Mouse (Mus musculus): ENCODE results near the gene Shroom3. TPM values are rescaled to one million over a fixed set of nuclear protein-coding genes. Genes with fewer than 3 reads are reported as not detected.
A peak's percentile ranks its signal among the peaks of the same experiment; 100 is the strongest.

Shroom3 gene
- polyA plus RNA-seq, 1 experiment from 2014 or later, result 19.7 TPM

DNA sequence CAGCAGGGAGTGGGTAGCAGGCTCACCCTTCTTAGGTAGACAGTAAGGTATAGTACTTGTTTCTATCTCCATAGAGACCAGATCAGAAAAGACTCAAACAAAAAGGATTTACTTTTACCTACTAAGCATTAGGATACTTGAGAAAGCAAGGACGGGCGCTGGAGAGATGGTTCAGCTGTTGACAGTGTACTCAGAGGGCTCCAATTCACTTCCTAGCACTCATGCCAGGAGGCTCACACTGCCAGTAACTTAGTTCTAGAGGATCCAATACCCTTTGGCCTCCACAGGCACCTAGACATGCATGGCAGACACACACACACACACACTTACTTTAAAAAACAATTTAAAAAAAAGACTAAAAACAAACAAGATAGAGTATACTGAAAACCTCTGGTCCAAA is 189.8 kb downstream of the Shroom3 start:
- no peaks in the 10 kb centered on the region for H3K27me3 ChIP-seq (replicated peaks)
- H3K9ac ChIP-seq, result no peak overlapping the region
- ATAC-seq (ENCODE audit: insufficient number of reproducible peaks, low FRiP score), result no peak
- H3K4me2 ChIP-seq, result no peak overlapping the region
- peaks cover 5% of the 10 kb centered on the region; the same call in 1 of the 2 replicates for H3K4me1 ChIP-seq (replicated peaks)
- H3K4me3 ChIP-seq, result no peak overlapping the region
- H3K36me3 ChIP-seq, result no peaks in the 10 kb centered on the region
- no peaks in the 10 kb centered on the region for H3K9me3 ChIP-seq (replicated peaks)
- WGBS, result 64% methylated on average over 2 of the region's 2 CpGs
- H3K27ac ChIP-seq (ENCODE audit: poor library complexity, severe bottlenecking), result no peak overlapping the region

DNA sequence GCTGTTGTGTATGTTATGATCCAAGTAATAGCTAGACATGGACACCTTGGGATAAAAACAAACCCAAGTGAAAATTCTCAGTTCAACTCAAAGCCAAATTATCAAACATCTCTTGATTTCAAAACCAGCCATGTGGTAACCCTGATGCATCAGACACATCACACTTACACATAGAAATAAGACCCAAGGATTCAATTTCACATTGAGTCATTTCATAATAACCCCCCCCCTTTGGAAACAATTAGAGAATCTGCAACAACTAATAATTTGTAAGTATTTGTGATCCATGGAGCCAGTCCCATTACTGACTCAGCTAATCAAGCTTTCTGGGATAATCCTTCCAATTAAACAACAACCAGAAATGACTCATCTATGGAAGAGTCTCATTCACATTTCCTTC is 190.3 kb downstream of the Shroom3 start:
- peaks cover 3% of the 10 kb centered on the region; the same call in 1 of the 2 replicates for H3K4me1 ChIP-seq (replicated peaks)
- no peak overlapping the region for H3K9ac ChIP-seq
- H3K9me3 ChIP-seq (replicated peaks), result no peaks in the 10 kb centered on the region
- no peak for ATAC-seq (ENCODE audit: insufficient number of reproducible peaks, low FRiP score)
- H3K27ac ChIP-seq (ENCODE audit: poor library complexity, severe bottlenecking), result no peak overlapping the region
- no peaks in the 10 kb centered on the region for H3K27me3 ChIP-seq (replicated peaks)
- no peaks in the 10 kb centered on the region for H3K36me3 ChIP-seq
- H3K4me3 ChIP-seq, result no peak overlapping the region
- H3K4me2 ChIP-seq, result no peak overlapping the region

DNA sequence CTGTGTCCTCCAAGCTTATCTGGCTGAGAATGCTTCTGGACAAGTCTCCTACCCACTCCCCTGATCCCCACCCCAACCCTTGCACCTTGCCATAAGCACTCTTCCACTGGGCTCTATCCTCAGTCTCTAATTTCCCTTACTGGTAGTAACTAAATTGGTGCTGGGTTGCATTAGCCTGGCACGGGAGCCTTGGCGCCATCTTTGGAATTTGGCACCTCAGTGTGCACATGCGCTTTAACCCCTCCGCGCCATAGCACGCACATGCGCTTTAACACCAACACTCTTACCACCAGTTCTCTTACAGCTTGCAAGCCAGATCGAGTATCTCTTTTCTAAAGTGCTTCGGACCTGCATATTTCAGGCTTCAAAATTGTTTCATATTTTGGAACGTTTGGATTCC is 192.6 kb downstream of the Shroom3 start:
- Histone ChIP-seq H3K36me3 (no peaks in the 10 kb centered on the region), H3K4me3 (no peak overlapping the region), H3K27me3 (replicated peaks) (no peaks in the 10 kb centered on the region), H3K4me1 (replicated peaks) (peaks cover 14% of the 10 kb centered on the region), H3K4me2 (no peak overlapping the region), H3K9me3 (replicated peaks) (no peaks in the 10 kb centered on the region), H3K27ac (ENCODE audit: poor library complexity, severe bottlenecking) (no peak overlapping the region), H3K9ac (no peak overlapping the region)
- no peak for ATAC-seq (ENCODE audit: insufficient number of reproducible peaks, low FRiP score)
- 93% methylated on average over 10 of the region's 10 CpGs for WGBS

DNA sequence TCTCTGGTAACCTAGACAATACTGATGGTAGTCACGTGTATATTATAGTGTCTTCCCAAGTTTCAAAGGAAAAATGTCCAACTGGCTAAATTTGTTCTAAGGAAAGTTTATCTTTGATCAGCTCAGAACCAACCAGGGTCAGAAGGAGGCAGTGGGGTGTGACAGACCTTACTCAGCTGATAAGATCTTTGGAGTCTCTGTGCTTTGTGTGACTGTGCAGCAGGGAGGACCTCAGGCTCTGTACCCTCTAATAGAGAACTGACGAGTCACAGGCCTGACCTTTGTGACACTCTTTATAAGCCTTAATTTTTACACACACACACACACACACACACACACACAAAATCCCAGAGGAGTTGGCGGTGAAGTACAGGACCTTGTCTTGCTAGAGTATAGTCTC is 193.9 kb downstream of the Shroom3 start:
- Histone ChIP-seq H3K27me3 (replicated peaks) (no peaks in the 10 kb centered on the region), H3K9ac (no peak overlapping the region), H3K4me3 (no peak overlapping the region), H3K9me3 (replicated peaks) (no peaks in the 10 kb centered on the region), H3K36me3 (no peaks in the 10 kb centered on the region), H3K4me2 (no peak overlapping the region), H3K27ac (ENCODE audit: poor library complexity, severe bottlenecking) (no peak overlapping the region), H3K4me1 (replicated peaks) (peaks cover 22% of the 10 kb centered on the region)
- ATAC-seq (ENCODE audit: insufficient number of reproducible peaks, low FRiP score), result no peak
- WGBS, result 61% methylated on average over 3 of the region's 3 CpGs

DNA sequence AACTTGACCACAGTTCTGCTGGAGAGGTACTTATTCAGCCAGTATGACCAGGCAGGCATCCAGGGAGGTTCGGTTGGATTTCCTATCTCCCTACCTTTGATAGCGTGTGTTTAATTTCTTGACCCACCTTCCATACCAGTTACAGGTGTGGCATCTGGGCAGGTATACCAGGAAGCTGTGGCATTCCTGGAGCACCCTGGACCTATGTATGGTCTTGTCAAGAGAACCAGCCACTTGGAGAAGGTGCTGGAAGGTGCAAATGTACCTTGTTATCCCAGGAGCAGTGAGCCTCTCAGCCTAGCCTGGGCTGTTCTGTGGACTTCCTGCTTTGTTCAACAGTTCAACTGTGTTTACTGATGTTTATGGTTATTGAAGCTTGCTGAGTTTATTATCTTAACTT is 197.2 kb downstream of the Shroom3 start:
- H3K27ac ChIP-seq (ENCODE audit: poor library complexity, severe bottlenecking), result peak overlapping the region; percentile 46; the same call in 1 of the 2 replicates
- no peak overlapping the region for H3K9ac ChIP-seq
- no peak for ATAC-seq (ENCODE audit: insufficient number of reproducible peaks, low FRiP score)
- H3K4me2 ChIP-seq, result no peak overlapping the region
- H3K27me3 ChIP-seq (replicated peaks), result no peaks in the 10 kb centered on the region
- H3K9me3 ChIP-seq (replicated peaks), result no peaks in the 10 kb centered on the region
- 83% methylated on average over 2 of the region's 2 CpGs for WGBS
- H3K4me1 ChIP-seq (replicated peaks), result peaks cover 23% of the 10 kb centered on the region
- H3K36me3 ChIP-seq, result no peaks in the 10 kb centered on the region
- H3K4me3 ChIP-seq, result no peak overlapping the region

DNA sequence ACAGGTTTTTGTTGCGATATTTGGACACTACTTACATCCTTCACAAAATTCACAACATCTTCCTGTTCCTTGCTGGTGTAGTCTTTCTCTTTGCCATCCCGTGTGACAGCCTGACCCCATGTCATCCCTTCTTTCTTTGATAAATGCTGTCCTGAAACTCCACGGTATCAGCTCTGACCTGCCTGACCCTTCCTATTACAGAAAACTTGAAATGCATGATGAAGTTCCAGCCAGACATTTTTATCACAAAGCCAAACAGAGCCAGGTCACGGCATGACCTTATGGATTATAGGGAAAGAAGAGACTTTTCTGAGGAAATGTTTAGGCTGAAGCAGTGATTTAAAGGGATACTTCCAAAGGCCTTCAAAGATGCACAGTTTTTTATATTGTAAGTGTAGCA is 197.7 kb downstream of the Shroom3 start:
- Histone ChIP-seq H3K4me1 (replicated peaks) (peaks cover 28% of the 10 kb centered on the region), H3K9ac (no peak overlapping the region), H3K36me3 (no peaks in the 10 kb centered on the region), H3K9me3 (replicated peaks) (no peaks in the 10 kb centered on the region), H3K4me3 (no peak overlapping the region), H3K27ac (ENCODE audit: poor library complexity, severe bottlenecking) (peak overlapping the region; percentile 4; the same call in 1 of the 2 replicates), H3K4me2 (no peak overlapping the region), H3K27me3 (replicated peaks) (no peaks in the 10 kb centered on the region)
- 23% methylated on average over 4 of the region's 4 CpGs for WGBS
- no peak for ATAC-seq (ENCODE audit: insufficient number of reproducible peaks, low FRiP score)

DNA sequence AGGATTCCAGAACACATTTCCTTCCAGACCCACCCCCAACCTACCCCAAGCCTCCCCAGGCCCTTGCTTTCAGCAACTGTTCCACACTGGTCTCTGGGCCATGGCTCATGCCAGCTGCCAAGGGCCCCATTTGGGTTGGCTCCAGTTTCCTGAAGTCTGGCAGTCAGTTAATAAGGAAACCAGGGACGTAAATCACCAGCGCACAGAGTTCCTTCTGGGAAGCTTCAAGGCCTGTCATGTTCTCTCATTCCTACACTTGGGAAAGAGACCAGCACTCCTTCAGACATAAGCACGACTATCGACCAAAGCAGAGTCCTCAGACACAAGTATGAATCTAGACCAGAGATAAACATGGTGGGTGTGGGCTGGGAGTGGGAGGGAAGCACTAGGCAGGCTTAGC is 202.9 kb downstream of the Shroom3 start:
- Histone ChIP-seq H3K27ac (ENCODE audit: poor library complexity, severe bottlenecking) (peak overlapping the region; percentile 76), H3K4me3 (no peak overlapping the region), H3K36me3 (no peaks in the 10 kb centered on the region), H3K4me2 (no peak overlapping the region), H3K9ac (no peak overlapping the region), H3K4me1 (replicated peaks) (peaks cover 60% of the 10 kb centered on the region), H3K27me3 (replicated peaks) (no peaks in the 10 kb centered on the region), H3K9me3 (replicated peaks) (no peaks in the 10 kb centered on the region)
- 27% methylated on average over 4 of the region's 4 CpGs for WGBS
- peak; percentile 68 for ATAC-seq (ENCODE audit: insufficient number of reproducible peaks, low FRiP score)

DNA sequence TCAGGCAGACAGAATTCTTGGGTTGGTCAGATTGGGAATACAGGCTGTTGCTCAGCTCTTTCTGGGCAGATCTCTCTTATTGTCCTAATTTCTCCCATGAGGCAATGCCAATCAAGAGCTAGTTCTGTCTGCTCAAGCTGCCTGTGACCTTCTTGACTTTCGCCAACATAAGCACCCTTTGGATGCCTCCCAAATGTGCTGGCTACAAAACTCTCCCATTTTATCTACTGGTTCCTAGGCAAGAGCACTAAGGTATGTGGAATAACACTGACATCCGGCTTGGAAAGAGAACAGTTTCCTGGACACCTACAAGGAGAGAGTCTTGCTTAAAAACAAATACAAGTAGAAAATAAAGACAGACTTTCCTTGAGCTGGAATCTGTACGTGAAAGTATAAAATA is 204.3 kb downstream of the Shroom3 start:
- H3K9ac ChIP-seq, result no peak overlapping the region
- H3K27ac ChIP-seq (ENCODE audit: poor library complexity, severe bottlenecking), result peak overlapping the region; percentile 81
- WGBS, result 27% methylated on average over 3 of the region's 3 CpGs
- H3K9me3 ChIP-seq (replicated peaks), result no peaks in the 10 kb centered on the region
- no peaks in the 10 kb centered on the region for H3K36me3 ChIP-seq
- H3K4me3 ChIP-seq, result no peak overlapping the region
- H3K4me2 ChIP-seq, result no peak overlapping the region
- H3K27me3 ChIP-seq (replicated peaks), result no peaks in the 10 kb centered on the region
- H3K4me1 ChIP-seq (replicated peaks), result peaks cover 64% of the 10 kb centered on the region
- ATAC-seq (ENCODE audit: insufficient number of reproducible peaks, low FRiP score), result no peak

DNA sequence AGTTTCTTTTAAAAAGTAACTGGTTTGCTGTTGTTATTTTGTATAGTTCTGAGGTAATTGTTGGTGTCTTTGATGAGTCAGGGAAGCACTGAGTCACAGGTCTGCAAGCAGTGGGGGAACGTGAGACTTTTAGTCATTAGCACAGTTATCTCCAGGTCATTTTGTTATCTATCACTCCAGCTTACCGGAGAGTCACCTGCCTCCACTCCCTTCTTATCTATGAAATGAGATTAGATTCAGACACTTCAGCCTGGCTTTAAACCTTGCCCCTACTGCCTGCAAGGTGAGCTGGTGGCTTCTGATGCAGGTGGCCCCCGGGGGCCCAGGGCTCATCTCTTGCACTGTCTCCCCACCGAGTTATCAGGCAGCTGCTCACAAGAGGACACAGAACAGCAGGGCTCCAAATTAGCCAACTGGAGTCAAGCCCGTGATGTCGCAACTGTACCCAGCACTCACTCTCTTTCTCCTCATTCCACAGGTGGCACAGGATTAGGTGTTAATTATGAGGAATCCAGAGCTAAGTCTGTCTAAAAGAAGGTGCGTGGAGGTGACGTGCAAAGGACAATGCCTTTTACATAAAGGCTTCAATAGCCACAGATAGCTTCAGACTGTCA is 205.5 kb downstream of the Shroom3 start:
- no peak for ATAC-seq (ENCODE audit: insufficient number of reproducible peaks, low FRiP score)
- no peaks in the 10 kb centered on the region for H3K36me3 ChIP-seq
- H3K27ac ChIP-seq (ENCODE audit: poor library complexity, severe bottlenecking), result no peak overlapping the region
- WGBS, result 25% methylated on average over 8 of the region's 8 CpGs
- no peak overlapping the region; the same call in 1 of the 2 replicates for H3K4me2 ChIP-seq
- H3K9ac ChIP-seq, result no peak overlapping the region
- no peaks in the 10 kb centered on the region for H3K27me3 ChIP-seq (replicated peaks)
- H3K4me3 ChIP-seq, result no peak overlapping the region
- H3K9me3 ChIP-seq (replicated peaks), result no peaks in the 10 kb centered on the region
- H3K4me1 ChIP-seq (replicated peaks), result peaks cover 75% of the 10 kb centered on the region

DNA sequence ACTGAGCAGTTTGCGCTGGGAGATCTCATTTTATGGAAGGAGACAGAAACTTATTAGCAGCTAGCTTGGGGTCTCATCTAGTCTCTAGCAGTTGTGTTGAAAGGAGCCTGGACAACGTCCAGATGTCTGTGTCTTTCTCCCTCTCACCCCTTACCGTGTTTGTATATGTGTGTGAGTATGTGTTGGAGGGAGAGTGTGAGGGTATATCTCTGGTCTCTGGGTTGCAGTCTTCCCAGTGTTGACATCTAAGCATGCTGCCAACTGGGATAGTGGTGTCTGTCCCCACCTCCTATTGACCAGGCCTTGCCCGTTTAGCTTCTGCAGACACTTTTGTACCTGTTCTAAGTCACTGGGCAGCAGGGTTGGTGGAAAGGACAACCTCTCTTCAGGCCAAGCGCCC is 207.7 kb downstream of the Shroom3 start:
- no peaks in the 10 kb centered on the region for H3K9me3 ChIP-seq (replicated peaks)
- H3K4me2 ChIP-seq, result 0 out of 2 replicates have a peak overlapping the region, but pooled peaks have one; percentile 1
- ATAC-seq (ENCODE audit: insufficient number of reproducible peaks, low FRiP score), result peak; percentile 74
- H3K27ac ChIP-seq (ENCODE audit: poor library complexity, severe bottlenecking), result peak overlapping the region; percentile 77
- H3K36me3 ChIP-seq, result no peaks in the 10 kb centered on the region
- no peak overlapping the region for H3K9ac ChIP-seq
- 17% methylated on average over 5 of the region's 5 CpGs for WGBS
- peaks cover 72% of the 10 kb centered on the region for H3K4me1 ChIP-seq (replicated peaks)
- H3K4me3 ChIP-seq, result no peak overlapping the region
- H3K27me3 ChIP-seq (replicated peaks), result no peaks in the 10 kb centered on the region

DNA sequence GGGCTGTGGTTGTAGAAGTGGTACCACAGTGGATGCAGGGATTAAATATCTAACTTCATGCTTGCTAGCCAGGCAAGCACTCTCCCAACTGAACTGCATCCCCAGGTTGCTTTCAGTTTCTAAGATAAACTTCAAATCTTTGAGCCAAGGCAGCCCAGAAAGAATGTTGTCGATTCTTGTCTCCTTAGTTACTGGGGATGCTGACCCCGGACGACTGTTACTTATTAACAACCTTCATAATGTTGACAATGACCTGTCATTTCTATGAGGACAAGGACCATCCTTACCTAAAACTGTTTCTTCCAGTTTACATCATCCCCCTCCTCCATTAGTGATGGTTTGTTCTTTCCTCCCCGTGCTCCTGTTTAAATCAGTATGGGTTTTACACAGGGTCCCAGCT is 210.0 kb downstream of the Shroom3 start:
- H3K4me1 ChIP-seq (replicated peaks), result peaks cover 64% of the 10 kb centered on the region
- 38% methylated on average over 4 of the region's 4 CpGs for WGBS
- no peaks in the 10 kb centered on the region for H3K36me3 ChIP-seq
- no peaks in the 10 kb centered on the region for H3K9me3 ChIP-seq (replicated peaks)
- H3K27me3 ChIP-seq (replicated peaks), result no peaks in the 10 kb centered on the region
- H3K27ac ChIP-seq (ENCODE audit: poor library complexity, severe bottlenecking), result no peak overlapping the region
- H3K4me2 ChIP-seq, result no peak overlapping the region
- no peak overlapping the region for H3K4me3 ChIP-seq
- ATAC-seq (ENCODE audit: insufficient number of reproducible peaks, low FRiP score), result no peak
- no peak overlapping the region for H3K9ac ChIP-seq

DNA sequence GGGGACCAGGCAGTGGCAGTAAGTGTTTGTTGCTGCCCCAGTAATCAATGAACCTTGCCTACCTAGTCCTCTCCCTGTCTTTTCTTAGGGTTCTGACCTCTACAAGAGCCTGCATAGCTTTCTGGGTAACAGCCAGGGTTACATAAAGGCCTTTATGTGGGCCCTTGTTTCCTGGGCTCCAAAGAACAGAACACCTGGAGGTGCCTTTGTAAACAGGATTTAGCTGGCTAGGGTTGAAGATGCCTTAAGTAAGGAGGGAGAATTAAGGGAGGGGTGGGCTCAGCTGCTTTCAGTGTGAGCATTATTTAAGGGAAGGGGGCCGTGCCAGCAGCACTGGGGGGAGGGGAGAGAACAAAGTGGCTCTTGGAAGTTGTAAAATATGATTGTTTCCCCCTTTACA is 210.5 kb downstream of the Shroom3 start:
- H3K4me3 ChIP-seq, result no peak overlapping the region
- H3K36me3 ChIP-seq, result no peaks in the 10 kb centered on the region
- H3K4me1 ChIP-seq (replicated peaks), result peaks cover 60% of the 10 kb centered on the region
- no peak for ATAC-seq (ENCODE audit: insufficient number of reproducible peaks, low FRiP score)
- no peak overlapping the region for H3K9ac ChIP-seq
- no peak overlapping the region for H3K27ac ChIP-seq (ENCODE audit: poor library complexity, severe bottlenecking)
- no peaks in the 10 kb centered on the region for H3K9me3 ChIP-seq (replicated peaks)
- no peak overlapping the region for H3K4me2 ChIP-seq
- no peaks in the 10 kb centered on the region for H3K27me3 ChIP-seq (replicated peaks)
- whole genome bisulfite sequencing, result 27% methylated on average over 1 of the region's 1 CpGs
